Mouse (Mus musculus) gastrocnemius, postnatal 36 days (tissue): ENCODE data around the gene Tmem230. TPM values are rescaled to one million over a fixed set of nuclear protein-coding genes. Genes with fewer than 3 reads are reported as not detected.
"Not testable (repeated sequence)": the region's sequence is repeated elsewhere in the genome, so short reads cannot be mapped to it uniquely, and the experiment has no call there.

Source experiments
- DNase-seq, 2 experiments: peaks; one replicate each; pipeline ENCODE4 v3.0.0; 2022
- intact Hi-C: fragments of 180-260 bp; cut with DNase I; formaldehyde crosslinking; loops from one replicate; pipeline ENCODE4 v1.15.1; 2025
- total RNA-seq, 2 experiments: library from RNA; stranded (reverse); gene quantifications; 2 replicates each; pipeline ENCODE4 v1.2.3; 2021

The Tmem230 gene
- total RNA-seq, 2 experiments from 2014 or later: 18.1 to 22.8 TPM

DNA sequence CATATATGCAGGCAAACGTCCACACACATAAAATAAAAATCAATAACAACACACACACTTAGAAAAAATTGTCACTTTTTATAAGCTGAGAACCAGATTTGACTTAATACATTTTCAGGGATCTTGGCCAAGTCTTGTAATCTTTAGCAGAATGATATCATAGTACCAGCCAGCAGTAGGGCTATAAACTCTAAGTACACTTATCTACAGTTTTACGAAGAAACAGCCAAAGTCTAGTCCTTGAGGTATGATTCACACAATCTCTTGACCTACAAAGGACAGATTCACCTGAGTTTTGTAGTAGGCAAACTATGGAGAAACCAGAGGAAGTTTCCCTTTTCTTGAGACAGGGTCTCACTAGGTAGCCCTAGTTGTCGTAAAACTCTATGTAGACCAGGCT is 8.2 kb downstream of the Tmem230 start:
- not testable (repeated sequence) for DNase-seq
- intact Hi-C loops: loop anchor here (5.0 kb wide), 1 partner anchor 257 kb away; no protein-coding TSS in a partner anchor

DNA sequence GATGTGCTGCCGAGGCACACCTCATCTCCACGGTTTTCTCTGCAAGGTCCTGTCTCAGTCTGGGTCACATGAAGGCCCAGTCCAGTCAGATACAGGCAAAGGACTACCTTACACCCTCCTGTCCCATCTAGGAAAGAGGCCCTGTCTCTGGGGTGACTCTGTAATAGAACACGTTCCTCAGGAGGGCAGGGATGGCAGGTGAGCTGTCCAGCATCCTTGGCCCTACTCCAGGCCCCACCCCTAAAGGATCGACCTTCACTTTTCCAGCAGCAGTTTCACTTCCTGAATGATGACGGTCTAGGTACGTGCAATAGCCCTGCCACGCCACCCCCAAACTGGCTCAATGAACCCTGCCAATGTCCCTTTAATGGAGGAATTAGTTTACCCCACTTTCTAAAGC is 11.6 kb downstream of the Tmem230 start:
- intact Hi-C loops: loop anchor here (5.0 kb wide), 1 partner anchor 254 kb away; no protein-coding TSS in a partner anchor

DNA sequence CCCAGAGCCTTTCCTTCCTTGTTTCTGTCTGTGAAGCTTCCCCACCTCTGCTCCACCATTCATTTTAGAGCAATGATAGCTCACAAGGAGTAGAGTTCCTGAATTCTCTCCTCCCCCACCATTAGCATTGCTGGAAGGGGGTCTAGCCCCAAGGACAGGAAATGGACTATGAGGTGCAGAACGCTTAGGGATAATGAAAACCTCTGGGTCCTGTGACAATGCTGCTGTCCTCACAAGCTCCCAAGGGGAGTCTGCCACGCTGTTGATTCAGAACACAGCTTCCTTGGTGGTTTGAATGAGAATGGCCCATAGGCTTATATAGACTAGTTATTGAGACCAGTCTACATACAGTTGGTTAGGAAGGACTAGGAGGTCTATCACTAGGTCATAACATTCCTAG is 12.3 kb downstream of the Tmem230 start:
- no peak for DNase-seq
- intact Hi-C loops: loop anchor here (5.0 kb wide), 1 partner anchor 253 kb away; no protein-coding TSS in a partner anchor

More for the DNA sequence above, 11.6 kb downstream of the Tmem230 start:
- no peak for DNase-seq

DNA sequence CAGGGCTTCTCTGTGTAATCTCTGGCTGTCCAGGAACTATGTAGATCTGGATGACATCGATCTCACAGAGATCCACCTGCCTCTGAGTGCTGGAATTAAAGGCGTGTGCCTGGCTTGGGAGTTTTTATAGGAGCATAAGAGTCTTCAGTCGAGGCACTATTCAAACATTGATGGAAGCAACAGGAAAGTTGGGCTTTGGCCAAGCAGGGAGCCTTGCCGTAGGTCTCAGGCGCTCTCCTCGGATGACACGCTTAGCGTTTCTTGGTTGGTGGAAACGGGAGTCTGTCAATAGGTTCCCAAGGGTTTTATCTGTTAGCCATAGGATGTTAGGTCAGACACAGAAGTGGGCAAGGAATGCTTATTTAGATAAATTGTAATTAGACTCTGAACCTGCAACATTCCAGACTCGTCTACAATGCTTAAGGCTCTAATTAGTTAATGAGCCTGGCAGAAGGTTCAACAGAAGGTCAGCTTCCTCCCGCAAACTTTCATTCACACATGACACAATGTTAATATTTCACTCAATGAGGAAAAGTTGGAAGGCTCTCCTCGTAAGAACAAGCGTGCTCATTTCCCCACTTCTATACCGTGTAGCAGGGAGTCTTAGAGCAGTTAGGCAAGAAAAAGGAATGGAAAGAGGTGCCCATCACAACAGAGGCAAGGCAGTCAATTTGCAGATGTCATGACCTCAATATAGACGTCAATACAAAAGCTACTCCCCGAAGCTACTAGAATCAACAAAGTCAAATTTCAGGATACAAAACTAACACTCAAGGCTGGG is 13.4 kb downstream of the Tmem230 start:
- DNase-seq: no peak
- intact Hi-C loops: no loop called here

DNA sequence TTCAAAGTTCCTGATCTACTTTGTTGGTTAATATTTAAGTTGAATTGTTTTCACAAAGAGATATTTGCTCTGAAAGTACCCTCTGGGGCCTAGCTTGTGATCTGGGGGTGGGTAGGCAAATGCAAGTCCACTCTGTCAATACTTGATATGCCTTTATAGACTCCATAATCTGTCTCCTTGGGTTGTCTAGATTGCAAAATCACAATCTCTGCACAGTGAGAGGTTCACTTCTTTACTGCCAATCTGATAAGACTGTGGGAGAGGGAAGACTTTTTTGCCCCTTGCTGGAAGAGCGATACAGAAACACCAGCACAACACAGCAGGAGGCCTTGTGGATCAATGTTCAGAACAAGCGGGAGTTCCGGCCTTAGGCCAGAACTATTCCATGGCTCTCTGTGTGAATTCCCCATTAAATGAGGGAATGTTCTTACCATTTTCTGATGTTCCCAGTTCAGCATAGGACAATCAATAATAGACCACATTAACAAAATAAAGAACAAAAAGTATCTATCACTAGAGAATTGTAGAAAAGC is 15.1 kb downstream of the Tmem230 start:
- intact Hi-C loops: no loop called here
- no peak for DNase-seq

DNA sequence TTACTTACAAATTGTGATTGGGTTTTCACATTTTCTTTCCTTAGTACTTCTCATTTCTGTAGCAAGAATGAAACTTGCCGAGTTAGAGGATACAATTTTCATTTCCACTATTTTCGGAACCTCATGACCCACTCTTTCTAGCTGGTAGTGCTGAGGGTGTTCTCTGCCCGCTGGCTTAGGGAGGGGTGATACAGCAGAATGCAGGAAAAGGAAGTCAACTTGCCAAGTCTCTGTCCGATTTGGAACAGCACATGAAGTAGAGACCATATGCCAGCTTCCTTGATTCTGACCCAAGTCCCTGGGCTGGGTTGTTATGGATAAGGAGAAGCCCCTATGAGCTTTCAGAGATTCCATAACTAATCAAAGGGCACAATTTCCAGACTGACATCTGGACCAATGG is 23.2 kb downstream of the Tmem230 start:
- intact Hi-C loops: no loop called here
- DNase-seq: no peak

DNA sequence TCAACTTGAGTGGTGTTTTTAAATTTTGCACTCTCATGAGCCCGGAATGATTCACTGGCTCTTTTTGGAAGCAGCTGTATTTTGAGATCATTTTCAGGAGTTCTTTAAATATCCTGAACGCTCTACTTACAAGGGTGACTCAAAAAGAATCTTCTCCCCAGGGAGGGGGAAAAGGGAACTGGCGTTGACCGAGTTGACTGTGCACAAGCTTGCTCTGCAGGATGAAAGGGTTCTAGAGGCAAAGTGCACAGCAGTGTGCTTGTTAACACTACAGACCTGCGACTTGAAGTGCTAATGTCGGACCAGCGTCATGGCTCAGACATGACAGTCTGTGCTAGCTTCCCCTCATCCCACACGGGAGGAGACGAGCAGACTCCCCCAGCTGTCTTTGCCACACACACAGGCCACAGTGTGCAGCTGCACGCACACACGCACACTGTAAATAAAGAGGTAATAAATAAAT is 26.0 kb downstream of the Tmem230 start:
- peak in 1 of 2 experiments; percentile 21 for DNase-seq
- intact Hi-C loops: no loop called here

DNA sequence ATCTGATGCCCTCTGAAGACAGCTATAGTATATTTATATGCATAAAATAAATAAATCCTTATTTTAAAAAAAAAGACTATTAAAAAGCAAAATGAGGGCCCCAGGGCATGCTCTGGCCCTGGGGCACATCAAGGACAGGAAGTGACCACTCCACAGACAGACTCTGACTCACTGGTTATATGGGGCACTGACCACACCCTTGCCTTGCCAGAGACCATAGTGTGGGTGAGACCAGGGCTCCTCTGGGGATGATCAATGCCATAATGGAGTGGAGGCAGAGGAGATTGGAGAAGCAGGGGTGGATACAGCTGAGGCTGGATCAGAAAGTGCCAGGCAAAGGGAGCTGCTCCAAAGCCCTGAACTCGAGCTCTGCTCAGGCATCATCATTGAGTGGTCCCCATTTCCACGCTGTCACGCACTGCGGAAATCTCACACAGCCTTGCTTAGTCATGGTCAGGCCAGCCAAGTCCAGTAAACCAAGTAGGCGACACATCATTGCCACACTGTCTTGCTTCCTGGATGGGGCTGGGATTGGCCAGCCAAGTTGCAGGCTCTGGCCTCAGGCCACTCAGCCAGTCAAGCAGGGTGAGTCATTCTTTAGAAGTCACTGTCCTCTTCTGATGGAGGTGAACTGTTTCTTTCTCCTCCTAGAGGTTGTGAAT is 35.5 kb downstream of the Tmem230 start:
- peak; percentile 60 to 69 for DNase-seq
- intact Hi-C loops: no loop called here

DNA sequence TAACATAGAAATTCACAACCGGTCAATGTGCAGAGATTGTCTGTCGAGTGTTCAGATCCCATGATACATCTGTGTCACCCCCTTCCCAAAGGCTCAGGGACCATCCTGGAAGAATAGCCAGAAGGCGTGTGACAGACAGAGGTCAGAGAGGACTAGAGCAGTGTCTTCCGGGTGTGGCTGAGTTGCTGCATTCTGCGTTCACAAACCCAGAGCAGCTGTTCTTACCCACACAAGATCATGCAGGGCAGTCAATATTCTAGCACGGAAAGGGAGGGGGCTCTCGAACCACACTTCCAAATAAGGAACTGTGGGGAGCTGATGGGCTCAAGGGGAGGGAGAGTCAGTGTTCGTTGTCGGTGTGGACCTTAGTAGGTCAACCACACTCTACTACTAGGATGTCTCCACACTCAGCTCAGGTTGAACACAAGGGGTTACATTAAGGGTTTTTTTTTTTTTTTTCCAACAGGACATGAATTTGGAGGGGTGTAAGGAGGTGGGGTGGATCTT is 36.7 kb downstream of the Tmem230 start:
- no peak for DNase-seq
- intact Hi-C loops: no loop called here

DNA sequence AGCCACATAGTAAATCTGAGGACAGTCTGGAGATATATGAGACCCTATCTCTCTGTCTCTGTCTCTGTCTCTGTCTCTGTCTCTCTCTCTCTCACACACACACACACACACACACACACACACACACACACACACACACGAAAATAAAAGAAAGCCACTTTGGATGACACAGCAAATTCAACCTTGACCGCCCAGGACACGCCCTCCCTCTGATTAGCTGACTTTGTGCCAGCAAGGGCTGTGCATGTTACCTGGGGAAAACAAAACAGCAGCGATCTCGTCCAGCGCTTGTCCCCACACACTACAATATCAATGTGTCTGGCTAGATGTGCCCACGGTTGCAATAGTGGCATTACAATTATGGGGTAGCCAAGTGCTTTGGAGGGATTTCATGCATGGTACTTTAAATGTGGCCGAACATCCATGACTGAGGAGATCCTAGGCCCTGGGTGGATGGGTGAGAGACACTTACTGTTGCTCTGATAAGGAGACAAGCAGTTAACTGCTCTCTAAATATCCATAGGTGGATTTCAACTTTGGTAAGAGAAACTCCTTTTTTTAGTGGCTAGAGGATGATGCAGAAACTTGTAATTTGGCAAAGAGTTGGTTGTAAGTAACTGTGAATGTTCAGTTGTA is 39.2 kb downstream of the Tmem230 start:
- intact Hi-C loops: no loop called here
- no peak for DNase-seq

DNA sequence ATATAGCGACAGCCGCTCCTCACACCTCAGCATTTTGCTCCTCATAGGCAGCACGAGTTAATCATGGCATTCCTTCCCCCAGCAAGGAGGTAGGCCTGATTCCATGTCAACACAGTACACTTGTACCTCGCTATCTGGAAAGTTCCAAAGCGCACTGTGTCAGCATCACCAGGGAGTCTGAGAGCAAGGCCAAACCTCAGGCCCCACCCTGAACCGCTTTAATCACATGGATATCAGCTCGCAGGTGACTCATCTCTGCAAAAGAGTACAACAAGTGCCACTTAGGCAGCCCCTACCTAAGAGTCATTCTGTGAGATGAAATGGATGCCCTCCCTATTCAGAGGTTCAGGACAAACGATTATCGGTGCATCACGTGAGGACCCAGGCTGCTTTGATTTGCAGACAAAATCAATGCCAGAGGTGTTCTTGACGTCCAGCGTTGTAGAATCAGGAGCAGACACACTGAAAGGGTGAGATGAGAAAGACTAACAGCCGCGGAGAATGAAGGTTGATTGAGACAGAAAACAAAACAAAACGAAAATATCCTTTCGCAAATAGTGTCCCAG is 41.2 kb downstream of the Tmem230 start:
- DNase-seq: no peak
- intact Hi-C loops: no loop called here

DNA sequence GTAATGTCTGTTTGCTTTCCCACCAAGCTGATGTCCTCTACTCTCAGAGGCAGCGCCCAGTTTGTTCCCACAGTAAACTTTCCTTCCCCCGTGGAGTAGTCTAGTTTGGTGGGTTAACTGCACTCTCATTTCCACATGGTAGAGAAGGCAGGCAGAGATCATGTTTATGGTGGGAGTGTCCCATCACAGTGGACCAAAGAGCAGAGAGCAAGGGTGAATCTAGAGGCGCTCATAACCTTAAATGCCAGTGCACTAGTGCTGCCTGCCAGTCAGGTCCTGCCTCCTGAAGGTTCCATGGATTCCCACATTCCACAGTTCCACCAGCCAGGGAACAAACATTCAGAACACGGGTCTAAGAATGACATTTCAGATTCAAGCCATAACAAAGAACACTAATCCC is 42.1 kb downstream of the Tmem230 start:
- no peak for DNase-seq
- intact Hi-C loops: no loop called here

DNA sequence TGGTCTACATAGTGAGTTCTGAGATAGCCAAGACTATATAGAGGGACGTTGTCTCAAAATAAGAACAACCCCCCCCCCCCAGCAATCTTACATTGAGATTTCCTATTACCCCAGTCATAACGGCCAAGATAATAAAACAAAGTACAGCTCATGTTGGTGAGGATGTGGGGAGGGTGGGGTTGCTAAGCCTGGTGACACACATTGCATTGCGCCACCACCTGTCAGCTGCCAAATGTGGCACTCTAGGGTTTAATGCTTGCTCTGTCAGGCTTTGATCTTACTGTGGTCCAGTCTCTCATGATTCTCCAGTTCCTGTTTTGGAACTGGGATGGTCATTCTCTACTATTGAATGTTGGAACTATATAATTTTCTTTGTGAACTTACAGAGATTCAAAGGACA is 43.8 kb downstream of the Tmem230 start:
- no peak for DNase-seq
- intact Hi-C loops: no loop called here

DNA sequence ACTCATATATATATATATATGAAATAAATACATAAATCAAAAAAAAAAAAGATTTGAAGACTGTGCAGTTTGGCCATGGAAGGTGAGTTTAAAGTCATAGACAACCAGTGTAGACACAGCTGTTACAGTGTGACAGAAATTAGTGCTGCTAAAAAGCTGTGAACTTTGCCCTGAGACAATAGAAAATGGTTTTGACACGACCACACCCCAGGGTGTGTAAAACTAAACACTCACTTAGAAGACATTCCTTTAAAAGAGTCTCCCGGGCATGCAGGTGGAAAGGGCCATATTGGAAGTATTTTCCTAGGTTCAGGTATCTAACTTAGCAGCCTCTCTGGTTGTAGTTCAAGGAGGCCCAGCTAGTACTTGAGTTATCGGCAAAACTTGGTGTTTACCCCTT is 44.4 kb downstream of the Tmem230 start:
- DNase-seq: no peak
- intact Hi-C loops: no loop called here

DNA sequence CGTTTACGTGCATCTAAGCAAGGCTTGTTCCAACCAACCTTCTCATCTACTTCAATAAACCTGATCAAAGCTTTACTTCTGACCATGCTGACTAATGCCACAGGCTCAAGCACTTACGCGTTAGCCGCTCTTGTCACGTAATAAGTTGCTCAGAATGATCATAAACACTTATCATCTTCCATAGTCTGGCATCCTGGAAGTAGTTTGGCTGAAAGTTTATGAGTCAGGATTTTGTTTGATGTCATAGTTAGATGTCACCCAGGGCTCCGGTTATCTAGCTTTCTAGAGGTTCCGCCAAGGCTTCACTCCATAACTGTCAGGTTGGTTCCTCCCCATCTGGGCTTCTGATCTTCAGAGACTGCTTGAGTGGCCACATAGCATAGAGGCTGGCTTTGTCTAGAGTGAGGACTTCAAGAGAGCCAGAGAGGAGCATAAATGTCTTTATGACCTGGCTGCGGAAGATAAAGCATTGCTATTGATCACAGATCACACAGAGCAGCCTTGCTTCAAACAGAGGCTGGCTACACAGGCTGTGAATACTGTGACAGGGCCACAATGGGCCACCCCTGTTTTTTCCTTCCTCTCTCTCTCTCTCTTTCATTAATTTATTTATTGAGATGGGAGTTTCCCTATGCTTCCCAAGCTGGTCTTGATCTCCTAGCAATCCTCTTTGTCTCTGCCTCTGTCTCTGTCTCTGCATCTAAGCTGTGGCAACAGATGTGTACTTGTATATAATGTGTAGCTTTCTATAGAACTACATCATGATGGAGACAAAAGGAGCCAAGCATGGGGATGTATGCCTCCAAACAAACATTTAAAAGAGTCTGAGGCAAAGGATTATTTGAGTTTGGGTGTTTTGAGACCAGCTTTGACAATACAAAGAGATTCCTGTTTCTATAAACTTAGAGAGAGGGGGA is 49.3 kb downstream of the Tmem230 start:
- DNase-seq: no peak
- intact Hi-C loops: no loop called here

DNA sequence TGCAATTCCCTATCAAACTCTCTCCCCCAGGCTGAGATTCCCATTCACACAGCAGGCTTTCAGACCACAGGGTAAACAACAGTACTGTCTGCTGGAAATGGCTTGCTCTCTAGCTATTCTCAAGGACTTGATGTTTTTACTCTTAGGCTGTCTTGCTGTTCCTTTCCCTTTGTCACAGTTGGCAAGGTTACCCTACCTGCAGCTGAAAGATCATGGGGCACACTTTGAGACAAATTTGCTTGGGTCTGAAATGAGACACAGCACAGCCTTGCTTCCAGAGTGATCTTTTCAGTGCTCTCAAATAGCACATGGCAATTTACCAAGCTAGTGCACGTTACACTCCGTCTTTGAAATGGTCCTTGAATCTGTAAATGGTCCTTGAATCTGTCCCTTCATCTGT is 52.0 kb downstream of the Tmem230 start:
- intact Hi-C loops: no loop called here
- DNase-seq: no peak

DNA sequence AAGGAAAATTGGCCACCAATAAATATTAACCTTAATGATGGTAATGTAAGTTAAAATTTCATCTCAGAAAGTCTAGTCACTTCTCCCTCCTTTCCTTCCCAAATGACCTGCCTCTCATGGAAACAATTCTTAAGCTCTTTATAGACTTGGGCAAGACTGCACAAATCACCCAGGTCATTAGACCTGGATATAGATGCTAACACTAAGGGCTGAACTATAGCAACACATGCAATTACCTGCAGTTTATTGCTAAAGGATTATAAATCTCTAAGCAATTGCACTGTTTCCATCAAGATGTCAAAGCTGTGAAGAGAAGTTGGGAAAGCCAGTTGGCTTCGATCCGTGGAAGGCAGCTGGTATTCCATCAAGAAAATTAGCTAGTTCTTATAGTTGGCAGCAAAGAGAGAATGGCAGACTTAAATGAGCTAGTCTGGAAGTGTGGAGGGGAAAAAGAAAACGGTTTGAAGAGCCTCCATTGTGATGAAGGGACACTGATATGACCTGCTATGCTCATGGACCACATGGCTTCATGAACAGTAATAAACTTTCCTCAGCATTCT is 56.9 kb downstream of the Tmem230 start:
- intact Hi-C loops: no loop called here
- no peak for DNase-seq
